Mouse (Mus musculus) heart, postnatal 0 days (tissue): ENCODE data around the gene Cnst.

Experiments used
- CTCF ChIP-seq: IDR thresholded peaks from 2 replicates; pipeline ENCODE4 v1.5.1; 2016; ENCODE audit warnings: antibody characterized with exemption, control low read depth, low read depth
- EP300 ChIP-seq: IDR thresholded peaks from 2 replicates; pipeline ENCODE4 v1.6.1; 2016; ENCODE audit warnings: antibody characterized with exemption, low read depth

- TF ChIP-seq CTCF = no peak
- TF ChIP-seq EP300 = no peak
These were observed 2.0 kb downstream of the Cnst start for GRCm38 (mm10) chr1:179548220-179548619.
